Mouse (Mus musculus) testis, adult 2 months (tissue): Measurements from ENCODE around the gene Lmna.

ENCODE experiments used
- CTCF ChIP-seq: fragments of 200-500 bp; IDR thresholded peaks from 2 replicates; pipeline ENCODE4 v1.5.1; 2012; ENCODE audit warnings: low read depth, mild to moderate bottlenecking, inconsistent platforms, low read length, moderate library complexity; ENCODE audit not compliant: control insufficient read depth, insufficient read depth, insufficient replicate concordance
- POLR2A ChIP-seq: fragments of 200-500 bp; IDR thresholded peaks from 2 replicates; pipeline ENCODE4 v1.6.1; 2012; ENCODE audit warnings: low read depth, mild to moderate bottlenecking, inconsistent platforms, low read length, moderate library complexity; ENCODE audit not compliant: control insufficient read depth

GRCm38 (mm10) chr3:88515095-88515386 is 5.3 kb upstream of the Lmna start:
- TF ChIP-seq CTCF (no peak), POLR2A (no peak)
